Mouse (Mus musculus) megakaryocyte, embryonic 14.5 days (primary cell): Measurements from ENCODE around the gene Ccdc74a. TPM values are rescaled to one million over a fixed set of nuclear protein-coding genes. Genes with fewer than 3 reads are reported as not detected.

Experiments used
- H3K27me3 ChIP-seq: replicated peaks from 2 replicates; pipeline ENCODE3; 2012; ENCODE audit warnings: inconsistent platforms
- H3K36me3 ChIP-seq: replicated peaks from 2 replicates; pipeline ENCODE3; 2012; ENCODE audit warnings: low read length, inconsistent platforms, mixed read lengths
- H3K4me1 ChIP-seq: 2 replicates; pipeline ENCODE4 v1.6.1; 2012; ENCODE audit warnings: inconsistent platforms
- H3K4me3 ChIP-seq: replicated peaks from 2 replicates; pipeline ENCODE3; 2012; ENCODE audit warnings: moderate library complexity, mild to moderate bottlenecking, inconsistent platforms
- H3K9me3 ChIP-seq: 2 replicates; pipeline ENCODE4 v1.6.1; 2012; ENCODE audit warnings: inconsistent platforms
- FLI1 ChIP-seq: IDR thresholded peaks from 2 replicates; pipeline ENCODE4 v1.6.1; 2012; ENCODE audit warnings: low read length, inconsistent platforms, mixed read lengths
- GATA1 ChIP-seq: IDR thresholded peaks from 3 replicates; pipeline ENCODE4 v1.6.1; 2012; ENCODE audit warnings: mixed read lengths, low read length, inconsistent platforms, borderline replicate concordance
- polyA plus RNA-seq: library from polyadenylated mRNA; stranded (reverse); fragments of >175 nt; gene quantifications from 2 replicates; pipeline ENCODE4 v1.2.3, GENCODE M21; 2012; ENCODE audit warnings: low replicate concordance; ENCODE audit not compliant: insufficient read depth

Gene Ccdc74a
- polyA plus RNA-seq, 1 experiment: not detected

- no peak for TF ChIP-seq GATA1
- Histone ChIP-seq H3K4me1 (peaks cover 12% of the 10 kb centered on the region; the same call in 1 of the 2 replicates), H3K4me3 (no peak overlapping the region), H3K9me3 (no peaks in the 10 kb centered on the region), H3K36me3 (peaks cover 92% of the 10 kb centered on the region), H3K27me3 (no peaks in the 10 kb centered on the region)
These were observed 10.1 kb downstream of the Ccdc74a start for GRCm38 (mm10) chr16:17656212-17656871.

GRCm38 (mm10) chr16:17665568-17665967, 19.3 kb downstream of the Ccdc74a start:
- no peaks in the 10 kb centered on the region for H3K4me1 ChIP-seq
- H3K27me3 ChIP-seq: no peaks in the 10 kb centered on the region
- H3K9me3 ChIP-seq: no peaks in the 10 kb centered on the region
- no peak overlapping the region for H3K4me3 ChIP-seq
- peaks cover 95% of the 10 kb centered on the region for H3K36me3 ChIP-seq
- TF ChIP-seq GATA1 (no peak), FLI1 (no peak)

GRCm38 (mm10) chr16:17669886-17670285, 23.6 kb downstream of the Ccdc74a start:
- no peaks in the 10 kb centered on the region for H3K9me3 ChIP-seq
- H3K27me3 ChIP-seq: no peaks in the 10 kb centered on the region
- TF ChIP-seq GATA1 (no peak), FLI1 (no peak)
- H3K4me1 ChIP-seq: no peaks in the 10 kb centered on the region
- no peak overlapping the region for H3K4me3 ChIP-seq
- H3K36me3 ChIP-seq: peaks cover 98% of the 10 kb centered on the region

GRCm38 (mm10) chr16:17694860-17695259, 48.6 kb downstream of the Ccdc74a start:
- Histone ChIP-seq H3K27me3 (no peaks in the 10 kb centered on the region), H3K36me3 (peaks cover 78% of the 10 kb centered on the region)

More at GRCm38 (mm10) chr16:17694860-17695259, 48.6 kb downstream of the Ccdc74a start:
- H3K4me1 ChIP-seq: no peaks in the 10 kb centered on the region
- no peaks in the 10 kb centered on the region for H3K9me3 ChIP-seq
- no peak overlapping the region for H3K4me3 ChIP-seq
- TF ChIP-seq FLI1 (no peak), GATA1 (no peak)

Other genes with a start within 250 kb of the Ccdc74a start
- gene Snap29, start 240.5 kb upstream of the Ccdc74a start, polyA plus RNA-seq: 6.3 and 6.7 TPM in 2 replicates
- gene Pi4ka, start 240.2 kb upstream of the Ccdc74a start, polyA plus RNA-seq: 6.0 and 16.7 TPM in 2 replicates
- 5.4 and 8.8 TPM in 2 replicates for gene Crkl, start 194.5 kb upstream of the Ccdc74a start, polyA plus RNA-seq
- gene Aifm3, start 156.9 kb upstream of the Ccdc74a start, polyA plus RNA-seq: 0.03 TPM in 1 of 2 replicates, not detected in the other
- gene Lztr1, start 137.8 kb upstream of the Ccdc74a start, polyA plus RNA-seq: 8.5 and 18.4 TPM in 2 replicates
- gene Thap7, start 115.3 kb upstream of the Ccdc74a start, polyA plus RNA-seq: 163 and 262 TPM in 2 replicates
- gene Lrrc74b, start 85.2 kb upstream of the Ccdc74a start, polyA plus RNA-seq: not detected in 2 replicates
- gene P2rx6, start 84.6 kb upstream of the Ccdc74a start, polyA plus RNA-seq: 2.3 TPM in 1 of 2 replicates, not detected in the other
- gene Slc7a4, start 63.3 kb upstream of the Ccdc74a start, polyA plus RNA-seq: 0.32 and 1.0 TPM in 2 replicates
- 0.83 and 9.1 TPM in 2 replicates for gene Smpd4, start 27.1 kb upstream of the Ccdc74a start, polyA plus RNA-seq
- gene Med15, start 86.4 kb downstream of the Ccdc74a start, polyA plus RNA-seq: 78.5 and 142 TPM in 2 replicates
- 0.65 and 4.0 TPM in 2 replicates for gene Klhl22, start 113.1 kb downstream of the Ccdc74a start, polyA plus RNA-seq
- gene Scarf2, start 150.8 kb downstream of the Ccdc74a start, polyA plus RNA-seq: 0.79 and 1.7 TPM in 2 replicates
- gene B830017H08Rik, start 186.7 kb downstream of the Ccdc74a start, polyA plus RNA-seq: 0.13 TPM in 1 of 2 replicates, not detected in the other
- 3.2 TPM in 1 of 2 replicates, not detected in the other for gene Car15, start 191.9 kb downstream of the Ccdc74a start, polyA plus RNA-seq
- 0.35 TPM in 1 of 2 replicates, not detected in the other for gene Gm20518, start 245.2 kb downstream of the Ccdc74a start, polyA plus RNA-seq
- not detected in 2 replicates for gene Tssk1, start 247.8 kb downstream of the Ccdc74a start, polyA plus RNA-seq